In the genomic region with DNA sequence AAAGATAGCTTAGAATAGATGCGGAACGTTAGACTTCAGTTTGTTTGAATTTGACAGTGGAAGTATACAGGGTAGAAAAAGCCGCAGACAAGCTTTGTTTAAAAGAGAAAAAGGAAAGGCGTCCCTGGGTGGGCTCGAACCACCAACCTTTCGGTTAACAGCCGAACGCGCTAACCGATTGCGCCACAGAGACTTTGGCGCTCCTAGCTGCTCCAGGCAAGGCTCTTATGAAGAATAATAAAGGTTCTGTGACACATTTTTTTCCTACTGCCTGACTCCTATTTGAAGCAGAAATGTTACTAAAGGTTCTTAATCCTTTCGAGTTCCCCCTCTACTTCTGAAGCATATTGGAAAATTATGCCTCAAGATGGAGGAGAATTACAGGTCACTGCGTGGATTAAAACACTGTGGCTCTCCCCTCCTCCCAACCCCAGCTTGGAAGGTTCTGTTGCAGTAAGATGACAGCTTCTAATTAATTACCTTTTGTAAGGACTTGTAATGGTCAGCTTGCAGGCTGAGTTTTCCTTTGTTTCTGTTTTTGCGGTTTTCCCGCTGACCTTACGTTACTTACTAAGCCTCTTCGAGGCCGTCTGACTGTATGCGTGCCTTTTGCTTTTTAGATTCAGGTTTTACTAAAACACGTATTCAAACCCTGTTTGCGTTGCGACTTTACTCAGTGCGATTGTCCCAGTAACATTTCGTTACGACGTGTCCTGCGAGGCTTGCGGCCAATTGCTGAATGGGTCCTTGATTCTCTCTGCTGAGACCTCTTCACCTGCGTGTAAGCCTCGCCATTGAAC, we compare ENCODE assay signal across 8 mouse cellular contexts.
DNase-seq lines count a peak whose midpoint lies in the region; ATAC-seq and TF ChIP-seq lines count a peak whose summit lies in the region.

No protein-coding gene starts in this region.

- TF ChIP-seq POLR2A in bone marrow, adult 2 months (IDR thresholded peaks at IDR 0.05; ENCODE audit: borderline replicate concordance, control insufficient read depth, low read depth, low read length), result no peak
- no peak for TF ChIP-seq POLR2A in spleen, adult 2 months (IDR thresholded peaks at IDR 0.05; ENCODE audit: low read depth, low read length)

- DNase-seq in B cell, adult 2 months, result peak; percentile 81 to 82
- peak; percentile 92 for DNase-seq in heart, adult 8-10 months (ENCODE audit: low spot score)
- peak; percentile 74 to 87 for DNase-seq in kidney, adult 8-10 months
- peak; percentile 94 for DNase-seq in midbrain, embryonic 14.5 days
- peak in 1 of 2 experiments; percentile 59 for DNase-seq in spleen, adult 2 months (ENCODE audit: low read depth in 1 of 2, low spot score in 2 of 2)

- no peaks in the 10 kb centered on the region for H3K9me3 ChIP-seq in embryonic facial prominence, embryonic 15.5 days (replicated peaks)
- H3K9me3 ChIP-seq in limb, embryonic 12.5 days, result no peaks in the 10 kb centered on the region
- no peaks in the 10 kb centered on the region for H3K9me3 ChIP-seq in midbrain, embryonic 14.5 days (ENCODE audit: control insufficient read depth, low read length)

- under 1% methylated on average over 31 of the region's 31 CpGs for WGBS in bone marrow, adult 2 months
- under 1% methylated on average over 31 of the region's 31 CpGs for WGBS in embryonic facial prominence, embryonic 15.5 days
- 1% methylated on average over 31 of the region's 31 CpGs for WGBS in limb, embryonic 12.5 days
- WGBS in midbrain, embryonic 14.5 days, result 1% methylated on average over 31 of the region's 31 CpGs
- WGBS in spleen, adult 2 months, result under 1% methylated on average over 31 of the region's 31 CpGs

- H3K4me3 ChIP-seq in bone marrow, adult 2 months (replicated peaks; ENCODE audit: control insufficient read depth, low read depth, low read length), result peak overlapping the region; percentile 68
- H3K4me3 ChIP-seq in embryonic facial prominence, embryonic 15.5 days (replicated peaks), result peak overlapping the region; percentile 66
- H3K4me3 ChIP-seq in limb, embryonic 12.5 days (replicated peaks), result peak overlapping the region; percentile 52
- peak overlapping the region; percentile 48 for H3K4me3 ChIP-seq in midbrain, embryonic 14.5 days (replicated peaks; ENCODE audit: low read depth, low read length)
- H3K4me3 ChIP-seq in spleen, adult 2 months (ENCODE audit: extremely low read depth, insufficient read depth, insufficient read length), result peak overlapping the region; percentile 67

- peak overlapping the region; percentile 44 for H3K9ac ChIP-seq in embryonic facial prominence, embryonic 15.5 days
- H3K9ac ChIP-seq in limb, embryonic 12.5 days (replicated peaks), result peak overlapping the region; percentile 53
- H3K9ac ChIP-seq in midbrain, embryonic 14.5 days (replicated peaks; ENCODE audit: low read length), result peak overlapping the region; percentile 56

- peak; percentile 84 for ATAC-seq in embryonic facial prominence, embryonic 15.5 days (ENCODE audit: insufficient number of reproducible peaks, low FRiP score, low TSS enrichment, low read depth)
- ATAC-seq in limb, embryonic 12.5 days (ENCODE audit: insufficient number of reproducible peaks, insufficient read depth, low FRiP score, low TSS enrichment, low read depth), result peak; percentile 61
- peak; percentile 90 for ATAC-seq in midbrain, embryonic 14.5 days (ENCODE audit: low FRiP score, low TSS enrichment)

- H3K4me2 ChIP-seq in embryonic facial prominence, embryonic 15.5 days (replicated peaks), result peak overlapping the region; percentile 60
- H3K4me2 ChIP-seq in limb, embryonic 12.5 days, result peak overlapping the region; percentile 58
- H3K4me2 ChIP-seq in midbrain, embryonic 14.5 days (ENCODE audit: low read length), result peak overlapping the region; percentile 73

- no peaks in the 10 kb centered on the region for H3K36me3 ChIP-seq in embryonic facial prominence, embryonic 15.5 days
- no peaks in the 10 kb centered on the region for H3K36me3 ChIP-seq in limb, embryonic 12.5 days
- no peaks in the 10 kb centered on the region for H3K36me3 ChIP-seq in midbrain, embryonic 14.5 days (ENCODE audit: control insufficient read depth, insufficient read depth, low read length)
- no peaks in the 10 kb centered on the region for H3K36me3 ChIP-seq in spleen, adult 2 months (ENCODE audit: control insufficient read depth, insufficient read depth, low read length)

- H3K27me3 ChIP-seq in embryonic facial prominence, embryonic 15.5 days, result peaks cover 5% of the 10 kb centered on the region
- H3K27me3 ChIP-seq in limb, embryonic 12.5 days, result peaks cover 14% of the 10 kb centered on the region
- H3K27me3 ChIP-seq in midbrain, embryonic 14.5 days (ENCODE audit: control insufficient read depth, insufficient read depth, low read length), result no peaks in the 10 kb centered on the region; the same call in 1 of the 2 replicates
- H3K27me3 ChIP-seq in spleen, adult 2 months (ENCODE audit: control insufficient read depth, insufficient read depth, low read length), result peaks cover 5% of the 10 kb centered on the region; the same call in 1 of the 2 replicates

- no peaks in the 10 kb centered on the region for H3K4me1 ChIP-seq in bone marrow, adult 2 months (ENCODE audit: control insufficient read depth, insufficient read depth, low read length)
- 0 out of 2 replicates have a peak, but pooled peaks cover 2% of the 10 kb centered on the region for H3K4me1 ChIP-seq in embryonic facial prominence, embryonic 15.5 days
- H3K4me1 ChIP-seq in limb, embryonic 12.5 days (replicated peaks), result no peaks in the 10 kb centered on the region; the same call in 1 of the 2 replicates
- 0 out of 2 replicates have a peak, but pooled peaks cover 3% of the 10 kb centered on the region for H3K4me1 ChIP-seq in midbrain, embryonic 14.5 days (ENCODE audit: control insufficient read depth, insufficient read depth, low read length)
- H3K4me1 ChIP-seq in spleen, adult 2 months (ENCODE audit: control insufficient read depth, insufficient read depth, insufficient read length), result peaks cover under 1% of the 10 kb centered on the region

- no peak for TF ChIP-seq CTCF in bone marrow, adult 2 months (IDR thresholded peaks at IDR 0.05; ENCODE audit: control insufficient read depth, insufficient read depth, low read length)
- TF ChIP-seq CTCF in spleen, adult 2 months (IDR thresholded peaks at IDR 0.05; ENCODE audit: extremely low read depth, insufficient read depth, insufficient read length, insufficient replicate concordance), result no peak

- H3K27ac ChIP-seq in bone marrow, adult 2 months (ENCODE audit: control insufficient read depth, insufficient read depth, low read depth, low read length, poor library complexity), result no peak overlapping the region
- peak overlapping the region; percentile 73 for H3K27ac ChIP-seq in embryonic facial prominence, embryonic 15.5 days (replicated peaks)
- H3K27ac ChIP-seq in limb, embryonic 12.5 days, result peak overlapping the region; percentile 29; the same call in 1 of the 2 replicates
- H3K27ac ChIP-seq in midbrain, embryonic 14.5 days (replicated peaks; ENCODE audit: low read depth, low read length), result peak overlapping the region; percentile 52
- H3K27ac ChIP-seq in spleen, adult 2 months (ENCODE audit: insufficient read depth, low read length), result no peak overlapping the region

Comparison
In these comparisons a context has a peak if more than half of its experiments do, and no peak if none do; other contexts are left out.
1. H3K27ac ChIP-seq: peak in embryonic facial prominence, embryonic 15.5 days (single experiment), limb, embryonic 12.5 days (single experiment) and midbrain, embryonic 14.5 days (single experiment); none in bone marrow, adult 2 months (single experiment) and spleen, adult 2 months (single experiment).
2. Peak in every context shown above with its lines, with median percentiles within 50 percentile points of each other: H3K4me3 ChIP-seq, ATAC-seq, H3K4me2 ChIP-seq and H3K9ac ChIP-seq.